ENCODE assay signal across 11 mouse cellular contexts in genomic region chr9:63658970-63659371, GRCm38 (mm10). TPM values are rescaled to one million over a fixed set of nuclear protein-coding genes. Genes with fewer than 3 reads are reported as not detected.
DNase-seq lines count a peak whose midpoint lies in the region; ATAC-seq and TF ChIP-seq lines count a peak whose summit lies in the region.
"Had no signal": no experiment of that assay in that cellular context is flagged by ENCODE, and none has a peak within 500 bp of the region (broad histone marks: within the 10 kb centered on the region; RNA-seq: fewer than 3 reads in every experiment).

No protein-coding gene starts in this region.

- H3K4me2 ChIP-seq in heart, embryonic 13.5 days: no peak overlapping the region
- no peak overlapping the region for H3K4me2 ChIP-seq in heart, embryonic 11.5 days
- H3K4me2 ChIP-seq in forebrain, postnatal 0 days (ENCODE audit: low read depth): no peak overlapping the region
- H3K4me2 ChIP-seq: neural tube, embryonic 15.5 days had no signal

- no peaks in the 10 kb centered on the region for H3K27me3 ChIP-seq in heart, embryonic 13.5 days (replicated peaks)
- H3K27me3 ChIP-seq in heart, embryonic 11.5 days (ENCODE audit: control insufficient read depth, insufficient read depth, low read length): no peaks in the 10 kb centered on the region
- no peaks in the 10 kb centered on the region for H3K27me3 ChIP-seq in forebrain, postnatal 0 days (ENCODE audit: insufficient read depth, low read length)
- H3K27me3 ChIP-seq: neural tube, embryonic 15.5 days had no signal

- no peak for TF ChIP-seq CTCF in forebrain, postnatal 0 days (IDR thresholded peaks at IDR 0.05; ENCODE audit: low read depth)

- H3K36me3 ChIP-seq in heart, embryonic 13.5 days: peaks cover 67% of the 10 kb centered on the region
- peaks cover 9% of the 10 kb centered on the region for H3K36me3 ChIP-seq in heart, embryonic 11.5 days (ENCODE audit: control insufficient read depth, insufficient read depth, low read length)
- H3K36me3 ChIP-seq in forebrain, postnatal 0 days (ENCODE audit: insufficient read depth): no peaks in the 10 kb centered on the region

- peak overlapping the region; percentile 21; the same call in 1 of the 2 replicates for H3K27ac ChIP-seq in heart, embryonic 13.5 days (replicated peaks)
- H3K27ac ChIP-seq in heart, embryonic 11.5 days (ENCODE audit: low read depth, low read length): no peak overlapping the region
- no peak overlapping the region for H3K27ac ChIP-seq in forebrain, postnatal 0 days (ENCODE audit: low read depth, low read length)
- H3K27ac ChIP-seq: kidney, postnatal 0 days; neural tube, embryonic 15.5 days had no signal

- H3K9me3 ChIP-seq in heart, embryonic 13.5 days: no peaks in the 10 kb centered on the region
- H3K9me3 ChIP-seq in heart, embryonic 11.5 days (replicated peaks; ENCODE audit: control insufficient read depth, low read length): no peaks in the 10 kb centered on the region
- H3K9me3 ChIP-seq in forebrain, postnatal 0 days (ENCODE audit: low read length): no peaks in the 10 kb centered on the region
- H3K9me3 ChIP-seq: neural tube, embryonic 15.5 days had no signal

- ATAC-seq in heart, embryonic 13.5 days (ENCODE audit: extremely low read depth, insufficient number of reproducible peaks, low FRiP score, low TSS enrichment): no peak
- ATAC-seq in heart, embryonic 11.5 days (replicated peaks; ENCODE audit: insufficient number of reproducible peaks, low FRiP score, low TSS enrichment): no peak
- peak; percentile 69 for ATAC-seq in forebrain, postnatal 0 days
- ATAC-seq: liver, postnatal 0 days had no signal

- 72% methylated on average over 5 of the region's 5 CpGs for WGBS in heart, embryonic 13.5 days
- WGBS in heart, embryonic 11.5 days (ENCODE audit: insufficient replicate concordance): 88% methylated on average over 5 of the region's 5 CpGs
- WGBS in forebrain, postnatal 0 days: 33% methylated on average over 5 of the region's 5 CpGs

- no peak overlapping the region for H3K9ac ChIP-seq in heart, embryonic 13.5 days
- H3K9ac ChIP-seq in heart, embryonic 11.5 days (ENCODE audit: low read depth, low read length): no peak overlapping the region
- H3K9ac ChIP-seq in forebrain, postnatal 0 days: no peak overlapping the region
- H3K9ac ChIP-seq: liver, postnatal 0 days; neural tube, embryonic 15.5 days had no signal

- H3K4me3 ChIP-seq in heart, embryonic 13.5 days: no peak overlapping the region
- H3K4me3 ChIP-seq in heart, embryonic 11.5 days (ENCODE audit: low read depth, low read length): no peak overlapping the region
- no peak overlapping the region for H3K4me3 ChIP-seq in forebrain, postnatal 0 days (ENCODE audit: low read depth, low read length)
- H3K4me3 ChIP-seq: neural tube, embryonic 15.5 days had no signal

- H3K4me1 ChIP-seq in heart, embryonic 13.5 days: peaks cover 75% of the 10 kb centered on the region
- peaks cover 46% of the 10 kb centered on the region for H3K4me1 ChIP-seq in heart, embryonic 11.5 days (ENCODE audit: control insufficient read depth, insufficient read depth, low read length)
- no peaks in the 10 kb centered on the region for H3K4me1 ChIP-seq in forebrain, postnatal 0 days (ENCODE audit: insufficient read depth)

- DNase-seq in ovary, postnatal 36 days (ENCODE audit: low spot score): peak; percentile 62
- no peak for DNase-seq in ovary, postnatal 14 days (ENCODE audit: low spot score)
- DNase-seq in forebrain, postnatal 0 days: peak; percentile 81
- DNase-seq in c-Kit-positive CD71-positive TER-119-positive erythroid progenitor cells, embryonic 14.5 days (ENCODE audit: low spot score): no peak
- no peak for DNase-seq in gastrocnemius, postnatal 10 days
- no peak for DNase-seq in frontal cortex, postnatal 10 days (ENCODE audit: low spot score in 2 of 2)
- DNase-seq: liver, postnatal 0 days had no signal

RNA-seq across cellular contexts. Expression of gene Aagab, which starts 56.5 kb away (rescaled TPM):
- polyA plus RNA-seq in heart, embryonic 13.5 days (2015; fragmentation: Nextera tagmentation; extraction: Ambion mirVana): 21.8 and 23.1 TPM in 2 replicates
- polyA plus RNA-seq in heart, embryonic 11.5 days (2014; fragmentation: Nextera tagmentation; extraction: Ambion mirVana): 20.9 and 25.9 TPM in 2 replicates
- total RNA-seq in forebrain, postnatal 0 days (2014; rRNA removed): 37.5 and 46.7 TPM in 2 replicates
- polyA plus RNA-seq in forebrain, postnatal 0 days (2015; fragmentation: Nextera tagmentation; extraction: Ambion mirVana): 50.0 and 51.0 TPM in 2 replicates
- 10 to 100 TPM; 13.0 to 14.5 TPM for total RNA-seq in gastrocnemius, postnatal 10 days (2021)

RNA-seq across cellular contexts. Expression of gene Iqch, which starts 56.7 kb away (rescaled TPM):
- polyA plus RNA-seq in heart, embryonic 13.5 days (2015; fragmentation: Nextera tagmentation; extraction: Ambion mirVana): 0.08 TPM in 1 of 2 replicates, not detected in the other
- 0.11 TPM in 1 of 2 replicates, not detected in the other for polyA plus RNA-seq in heart, embryonic 11.5 days (2014; fragmentation: Nextera tagmentation; extraction: Ambion mirVana)
- total RNA-seq in forebrain, postnatal 0 days (2014; rRNA removed): 0.14 TPM in 1 of 2 replicates, not detected in the other
- 0.10 TPM in 1 of 2 replicates, not detected in the other for polyA plus RNA-seq in forebrain, postnatal 0 days (2015; fragmentation: Nextera tagmentation; extraction: Ambion mirVana)
- not detected for total RNA-seq in gastrocnemius, postnatal 10 days (2021)

Comparison
In these comparisons a context has a peak if more than half of its experiments do, and no peak if none do; other contexts are left out.
1. DNase-seq: peak in ovary, postnatal 36 days (single experiment) and forebrain, postnatal 0 days (single experiment); none in ovary, postnatal 14 days (single experiment), c-Kit-positive CD71-positive TER-119-positive erythroid progenitor cells, embryonic 14.5 days (single experiment), gastrocnemius, postnatal 10 days (single experiment) and frontal cortex, postnatal 10 days (0 of 2).